Mouse (Mus musculus) neural tube, embryonic 11.5 days (tissue): ENCODE results near the gene Klhl20. TPM values are rescaled to one million over a fixed set of nuclear protein-coding genes. Genes with fewer than 3 reads are reported as not detected.
A peak's percentile ranks its signal among the peaks of the same experiment; 100 is the strongest.

Experiments
- ATAC-seq: fragments of 200-750 bp; cut with Nextera tagmentation; 2 replicates; pipeline ENCODE4 v1.8.0; 2017; ENCODE audit warnings: moderate number of reproducible peaks, mild to moderate bottlenecking, moderate TSS enrichment, moderate library complexity; ENCODE audit not compliant: insufficient read depth, low FRiP score, low TSS enrichment
- DNase-seq: peaks from one replicate; pipeline ENCODE4 v3.0.0-alpha.2; 2015; ENCODE audit warnings: low spot score
- H3K27ac ChIP-seq: fragments of 300-500 bp; sonication (generic); 2 replicates; pipeline ENCODE4 v1.5.1; 2014; ENCODE audit warnings: low read depth, mild to moderate bottlenecking, low read length
- H3K27me3 ChIP-seq: fragments of 300-500 bp; sonication (generic); 2 replicates; pipeline ENCODE4 v1.6.1; 2014; ENCODE audit warnings: mild to moderate bottlenecking, low read length, mixed read lengths; ENCODE audit not compliant: control insufficient read depth, insufficient read depth
- H3K36me3 ChIP-seq: fragments of 300-500 bp; sonication (generic); 2 replicates; pipeline ENCODE4 v1.6.1; 2014; ENCODE audit warnings: mild to moderate bottlenecking, low read length, moderate library complexity, mixed read lengths; ENCODE audit not compliant: control insufficient read depth, insufficient read depth
- H3K4me1 ChIP-seq: fragments of 300-500 bp; sonication (generic); 2 replicates; pipeline ENCODE4 v1.6.1; 2014; ENCODE audit warnings: low read length, mixed read lengths; ENCODE audit not compliant: control insufficient read depth, insufficient read depth
- H3K4me2 ChIP-seq: fragments of 300-500 bp; sonication (generic); 2 replicates; pipeline ENCODE4 v1.6.1; 2014; ENCODE audit warnings: low read depth, mild to moderate bottlenecking, moderate library complexity
- H3K4me3 ChIP-seq: fragments of 300-500 bp; sonication (generic); 2 replicates; pipeline ENCODE4 v1.5.1; 2014; ENCODE audit warnings: low read depth, low read length
- H3K9ac ChIP-seq: fragments of 300-500 bp; sonication (generic); 2 replicates; pipeline ENCODE4 v1.6.1; 2014; ENCODE audit warnings: mild to moderate bottlenecking, low read length
- H3K9me3 ChIP-seq: fragments of 300-500 bp; sonication (generic); 2 replicates; pipeline ENCODE4 v1.6.1; 2016; ENCODE audit warnings: low read length; ENCODE audit not compliant: control insufficient read depth
- WGBS: fragments of 180-500 bp; shearing (Covaris S2); extraction: QIAGEN DNeasy Blood & Tissue Kit; methylation state at CpG from one replicate; pipeline ENCODE4 v1.1.7; 2014; 5-methylcytosine and 5-hydroxymethylcytosine counted together
- polyA plus RNA-seq: library from polyadenylated mRNA; unstranded; fragments of >200 nt; fragmentation: Nextera tagmentation; extraction: Ambion mirVana; gene quantifications from 2 replicates; pipeline ENCODE4 v1.2.1, GENCODE M21; 2014

The Klhl20 gene
- polyA plus RNA-seq, 1 experiment from 2014 or later, result 22.9 TPM

DNA sequence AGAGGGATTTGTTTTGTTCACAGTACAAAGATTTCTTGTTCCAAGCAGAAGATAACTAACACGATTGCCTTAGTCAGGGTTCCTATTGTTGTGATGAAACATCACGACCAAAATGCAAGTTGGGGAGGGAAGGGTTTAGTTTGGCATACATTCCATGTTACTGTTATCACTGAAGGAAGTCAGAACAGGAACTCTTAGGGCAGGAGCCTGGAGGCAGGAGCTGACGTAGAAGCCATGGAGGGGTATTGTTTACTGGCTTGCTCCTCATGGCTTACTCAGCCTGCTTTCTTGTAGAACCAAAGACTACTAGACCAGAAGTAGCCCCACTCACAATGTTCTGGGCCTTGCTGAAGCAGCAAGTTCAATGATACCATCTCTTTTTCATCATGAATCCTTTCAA lies 84.3 kb downstream of the Klhl20 start:
- Histone ChIP-seq H3K27ac (no peak overlapping the region), H3K27me3 (no peaks in the 10 kb centered on the region), H3K9me3 (no peaks in the 10 kb centered on the region), H3K4me1 (no peaks in the 10 kb centered on the region), H3K9ac (no peak overlapping the region), H3K4me3 (no peak overlapping the region), H3K4me2 (no peak overlapping the region), H3K36me3 (peaks cover 3% of the 10 kb centered on the region; the same call in 1 of the 2 replicates)
- 91% methylated on average over 3 of the region's 3 CpGs for WGBS
- ATAC-seq (no peak), DNase-seq (no peak)

DNA sequence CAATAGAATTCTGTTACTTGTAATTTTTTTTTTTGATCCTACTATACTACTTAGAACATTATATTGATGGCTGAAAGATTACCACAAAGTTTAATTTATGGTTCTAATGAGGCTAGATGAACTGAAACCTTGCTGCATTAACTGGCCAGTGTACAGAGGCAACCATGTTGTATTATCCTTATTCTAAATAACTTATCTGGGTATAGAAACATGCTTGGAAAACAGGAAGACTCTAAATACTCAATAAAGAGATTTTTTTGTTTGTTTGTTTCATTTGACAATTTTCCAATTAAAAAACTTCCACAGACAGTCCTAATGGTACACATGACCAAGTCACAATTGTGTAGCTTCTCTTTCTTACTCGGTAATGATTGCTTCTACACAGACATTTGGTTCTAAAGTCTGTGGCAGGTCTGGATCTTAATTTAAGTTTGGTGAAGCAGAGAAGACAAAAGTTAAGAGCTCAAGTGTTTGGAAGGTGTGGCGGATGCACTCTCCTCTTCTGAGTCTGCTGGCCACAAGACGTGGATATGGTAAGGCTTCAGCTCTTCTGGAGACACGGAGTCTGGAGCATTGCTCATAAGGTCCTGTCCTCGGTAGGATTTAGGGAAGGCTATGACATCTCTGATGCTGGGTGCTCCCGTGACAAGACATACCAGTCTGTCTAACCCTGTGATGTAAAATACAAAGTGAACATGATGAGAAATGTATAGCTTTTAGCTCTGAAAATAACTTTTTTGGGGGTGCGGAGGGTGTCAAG lies 89.9 kb downstream of the Klhl20 start:
- DNase-seq, result no peak
- H3K9me3 ChIP-seq, result no peaks in the 10 kb centered on the region
- H3K4me2 ChIP-seq, result no peak overlapping the region
- H3K4me1 ChIP-seq, result peaks cover 4% of the 10 kb centered on the region
- ATAC-seq, result no peak
- H3K27me3 ChIP-seq, result no peaks in the 10 kb centered on the region
- H3K4me3 ChIP-seq, result no peak overlapping the region
- H3K36me3 ChIP-seq, result peaks cover 8% of the 10 kb centered on the region; the same call in 1 of the 2 replicates
- H3K27ac ChIP-seq, result no peak overlapping the region
- H3K9ac ChIP-seq, result no peak overlapping the region
- WGBS, result 91% methylated on average over 7 of the region's 7 CpGs

DNA sequence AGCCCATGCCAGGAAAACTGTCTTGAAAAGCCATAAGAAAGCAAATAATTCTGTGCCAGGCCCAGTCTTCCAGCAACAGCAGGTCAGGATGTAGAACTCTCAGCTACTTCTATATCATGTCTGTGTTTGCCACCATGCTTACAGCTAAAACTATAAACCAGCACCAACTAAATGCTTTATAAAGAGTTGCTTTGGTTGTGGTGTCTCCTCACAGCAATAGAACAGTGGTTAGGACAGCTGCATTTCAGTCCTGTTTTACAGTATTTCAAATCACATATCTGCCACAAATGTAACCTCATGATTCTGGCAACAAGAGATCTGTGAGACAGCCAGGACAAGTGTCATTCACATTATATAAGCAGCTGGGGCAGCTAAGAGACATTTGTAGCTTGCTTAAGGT lies 90.5 kb downstream of the Klhl20 start:
- DNase-seq, result no peak
- Histone ChIP-seq H3K36me3 (peaks cover 9% of the 10 kb centered on the region; the same call in 1 of the 2 replicates), H3K27ac (no peak overlapping the region), H3K9ac (no peak overlapping the region), H3K4me3 (no peak overlapping the region), H3K9me3 (no peaks in the 10 kb centered on the region), H3K27me3 (no peaks in the 10 kb centered on the region), H3K4me2 (no peak overlapping the region), H3K4me1 (peaks cover 4% of the 10 kb centered on the region)
- ATAC-seq, result no peak

DNA sequence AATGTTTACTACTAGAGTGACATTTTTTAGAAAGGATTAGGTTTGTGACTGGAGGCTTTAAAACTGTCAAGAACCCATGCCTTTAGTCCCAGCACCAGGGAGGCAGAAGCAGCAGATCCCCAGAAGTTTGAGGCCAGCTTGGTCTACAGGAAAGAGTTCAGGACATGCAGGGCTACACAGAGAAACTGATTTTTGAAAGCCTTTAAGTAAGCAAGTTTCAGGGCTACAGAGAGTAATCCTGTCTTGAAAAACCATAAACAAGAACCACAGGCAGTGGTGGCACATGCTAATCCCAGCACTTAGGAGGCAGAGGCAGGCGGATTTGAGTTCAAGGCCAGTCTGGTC lies 90.9 kb downstream of the Klhl20 start:
- 62% methylated on average over 1 of the region's 1 CpGs for WGBS
- no peak for DNase-seq

GRCm38 (mm10) chr1:161039741-161040425 lies 91.4 kb downstream of the Klhl20 start:
- Histone ChIP-seq H3K36me3 (peaks cover 6% of the 10 kb centered on the region; the same call in 1 of the 2 replicates), H3K9me3 (no peaks in the 10 kb centered on the region), H3K4me1 (peaks cover 4% of the 10 kb centered on the region), H3K27me3 (no peaks in the 10 kb centered on the region), H3K4me3 (no peak overlapping the region), H3K4me2 (no peak overlapping the region), H3K27ac (no peak overlapping the region), H3K9ac (no peak overlapping the region)
- peak; percentile 52 for DNase-seq
- peak; percentile 14 for ATAC-seq
- 10% methylated on average over 3 of the region's 3 CpGs for WGBS

More for the DNA sequence above, 90.9 kb downstream of the Klhl20 start:
- peaks cover 9% of the 10 kb centered on the region; the same call in 1 of the 2 replicates for H3K36me3 ChIP-seq
- H3K4me3 ChIP-seq, result no peak overlapping the region
- no peaks in the 10 kb centered on the region for H3K27me3 ChIP-seq
- H3K9me3 ChIP-seq, result no peaks in the 10 kb centered on the region
- H3K9ac ChIP-seq, result no peak overlapping the region
- peaks cover 4% of the 10 kb centered on the region for H3K4me1 ChIP-seq
- ATAC-seq, result no peak
- H3K27ac ChIP-seq, result no peak overlapping the region
- H3K4me2 ChIP-seq, result no peak overlapping the region

- peak; percentile 0; the same call in 1 of the 2 replicates for ATAC-seq
- Histone ChIP-seq H3K27me3 (no peaks in the 10 kb centered on the region), H3K9me3 (no peaks in the 10 kb centered on the region), H3K4me3 (no peak overlapping the region), H3K4me2 (no peak overlapping the region), H3K9ac (no peak overlapping the region), H3K27ac (no peak overlapping the region), H3K36me3 (peaks cover 6% of the 10 kb centered on the region; the same call in 1 of the 2 replicates), H3K4me1 (peaks cover 4% of the 10 kb centered on the region)
- 9% methylated on average over 3 of the region's 3 CpGs for WGBS
- peak; percentile 39 for DNase-seq
Observed at GRCm38 (mm10) chr1:161038968-161039721, 92.2 kb downstream of the Klhl20 start.

Other genes with a start within 250 kb of the Klhl20 start
- 7.3 and 8.6 TPM in 2 replicates for gene Rc3h1, start 225.1 kb downstream of the Klhl20 start, polyA plus RNA-seq
- gene Serpinc1, start 152.9 kb downstream of the Klhl20 start, polyA plus RNA-seq, result 0.94 and 1.4 TPM in 2 replicates
- gene Zbtb37, start 96.7 kb downstream of the Klhl20 start, polyA plus RNA-seq, result 9.4 and 12.4 TPM in 2 replicates
- 51.9 and 54.6 TPM in 2 replicates for gene Dars2, start 60.9 kb downstream of the Klhl20 start, polyA plus RNA-seq
- 37.6 and 37.8 TPM in 2 replicates for gene Cenpl, start 60.8 kb downstream of the Klhl20 start, polyA plus RNA-seq
- gene Ankrd45, start 11.2 kb upstream of the Klhl20 start, polyA plus RNA-seq, result 3.5 and 5.5 TPM in 2 replicates
- not detected in 2 replicates for gene Tex50, start 27.8 kb upstream of the Klhl20 start, polyA plus RNA-seq
- gene Prdx6, start 119.7 kb upstream of the Klhl20 start, polyA plus RNA-seq, result 457 and 477 TPM in 2 replicates